Mouse (Mus musculus): ENCODE data around the gene Npb. TPM values are rescaled to one million over a fixed set of nuclear protein-coding genes. Genes with fewer than 3 reads are reported as not detected.
A peak's percentile ranks its signal among the peaks of the same experiment; 100 is the strongest.
"Not testable (repeated sequence)": the region's sequence is repeated elsewhere in the genome, so short reads cannot be mapped to it uniquely, and the experiment has no call there.

Gene Npb
- total RNA-seq, 4 experiments from 2014 or later: 1.1 to 1.8 TPM; not detected in 2

DNA sequence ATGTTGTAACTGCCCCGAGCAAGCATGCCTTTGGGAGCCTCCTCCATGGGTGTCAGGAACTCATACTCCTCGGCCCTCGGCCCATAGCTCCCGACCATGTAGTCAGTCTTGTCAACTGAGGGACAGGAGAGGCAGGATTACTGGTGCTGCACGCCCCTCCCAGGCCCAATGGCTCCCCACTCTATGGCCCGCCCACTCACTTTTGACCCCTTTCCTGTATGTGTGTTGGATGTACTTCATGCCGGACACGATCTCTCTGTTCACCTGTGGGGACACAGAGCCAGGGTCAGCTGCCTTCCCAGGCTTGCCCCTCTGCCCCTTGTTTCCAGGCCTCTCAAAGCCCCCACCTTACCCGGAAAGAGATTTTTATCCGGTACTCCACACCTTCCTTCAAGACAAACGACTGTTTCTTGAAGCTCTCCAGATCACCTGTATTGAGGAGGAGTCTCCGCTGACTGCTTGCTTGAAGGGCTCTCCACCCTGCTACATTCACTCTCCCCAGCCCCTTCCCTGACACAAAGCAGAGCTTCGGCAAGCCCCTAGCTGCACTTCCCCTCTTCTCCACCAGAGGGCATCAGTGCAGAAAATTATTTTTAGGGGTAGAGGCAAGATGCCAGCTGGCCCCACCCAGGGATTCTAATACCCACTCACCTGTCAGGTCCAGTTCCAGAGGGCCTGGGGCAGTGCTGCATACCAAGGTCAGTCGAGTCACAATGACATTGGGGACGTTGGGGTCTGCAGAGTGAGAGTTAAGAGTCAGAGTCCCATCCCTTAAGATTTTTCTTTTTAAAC is 28.8 kb upstream of the Npb start:
- no peak for DNase-seq (ENCODE audit: low spot score in 2 of 2)

DNA sequence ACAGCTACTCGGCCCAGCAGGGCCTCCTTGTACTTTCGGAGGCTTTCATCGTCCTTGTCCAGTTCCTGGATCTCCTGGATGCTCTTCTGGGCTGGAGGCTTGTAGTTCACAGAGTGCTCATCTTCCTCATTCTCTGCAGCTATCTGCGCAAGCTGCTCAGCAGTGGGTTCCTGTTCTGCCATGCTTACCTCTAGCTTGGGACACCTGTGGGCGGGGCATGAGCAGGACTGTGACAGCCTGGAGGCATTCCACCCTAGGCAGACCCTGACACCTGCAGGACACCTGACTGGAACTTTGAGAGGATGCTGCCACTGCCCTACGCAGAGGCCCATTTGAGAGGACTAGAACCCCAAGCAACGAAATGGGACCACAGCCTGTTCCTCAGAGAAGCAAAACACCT is 28.1 kb upstream of the Npb start:
- no peak for DNase-seq (ENCODE audit: low spot score in 2 of 2)

DNA sequence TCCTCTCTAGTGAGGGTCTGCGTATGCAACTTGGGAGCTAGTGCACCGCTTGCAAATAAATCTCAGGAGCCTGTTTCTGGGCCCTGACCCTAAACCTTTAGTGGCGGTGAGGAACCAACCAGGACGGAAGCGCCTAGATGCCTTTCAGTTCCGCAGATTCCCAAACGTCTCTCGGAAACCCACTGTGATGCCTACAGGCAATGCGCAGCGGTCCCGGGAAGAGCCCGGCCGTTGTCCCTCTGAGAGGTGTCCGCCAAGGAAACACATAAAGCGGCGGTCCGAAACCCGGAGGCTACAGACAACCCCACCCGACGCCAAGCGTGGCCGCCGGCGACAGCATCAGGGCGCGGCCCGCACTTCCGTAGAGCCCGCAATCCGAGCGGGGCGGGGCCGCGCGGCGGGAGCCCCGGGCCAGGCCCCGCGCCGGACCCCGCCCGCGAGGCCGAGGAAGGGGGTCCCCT is 27.4 kb upstream of the Npb start:
- no peak for DNase-seq (ENCODE audit: low spot score in 2 of 2)

- DNase-seq (ENCODE audit: low spot score in 2 of 2): peak; percentile 80 to 88
Observed at GRCm38 (mm10) chr11:120581490-120582267, 26.6 kb upstream of the Npb start, which contains the start of gene Arhgdia. Arhgdia (minus strand) TSS chr11:120581624.

DNA sequence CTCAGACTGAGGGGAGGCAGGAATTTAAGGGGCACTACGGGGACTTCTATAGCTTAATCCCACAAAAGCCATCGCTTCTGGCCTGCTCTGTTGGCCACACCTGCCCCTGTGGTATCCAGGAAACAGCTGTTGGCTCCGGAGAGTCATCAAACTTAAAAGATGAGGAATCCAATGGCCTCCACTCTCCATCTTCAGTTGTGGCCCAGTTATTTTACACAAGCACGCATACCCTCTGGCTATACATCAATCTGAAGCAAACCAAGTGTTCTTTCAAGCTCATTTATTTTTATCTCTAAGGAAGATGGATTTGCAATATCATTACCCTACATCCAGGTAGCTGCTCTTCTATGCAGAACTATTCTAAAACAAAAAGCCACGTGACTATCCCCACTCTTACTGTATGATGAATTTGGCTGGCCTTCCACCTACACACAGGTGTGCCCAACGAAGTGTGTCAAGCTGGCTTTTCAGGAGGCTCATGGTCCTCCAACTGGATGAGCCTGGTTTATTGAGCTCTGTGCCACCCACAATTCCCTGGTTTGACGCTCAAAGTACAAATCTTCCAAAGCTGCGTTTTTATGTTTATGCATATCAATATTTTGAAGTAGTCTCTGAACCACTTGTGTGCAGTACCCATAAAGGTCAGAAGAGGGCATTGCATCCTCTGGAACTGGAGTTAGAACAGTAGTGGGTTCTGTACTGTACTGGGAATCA is 25.9 kb upstream of the Npb start:
- DNase-seq (ENCODE audit: low spot score in 2 of 2): no peak

DNA sequence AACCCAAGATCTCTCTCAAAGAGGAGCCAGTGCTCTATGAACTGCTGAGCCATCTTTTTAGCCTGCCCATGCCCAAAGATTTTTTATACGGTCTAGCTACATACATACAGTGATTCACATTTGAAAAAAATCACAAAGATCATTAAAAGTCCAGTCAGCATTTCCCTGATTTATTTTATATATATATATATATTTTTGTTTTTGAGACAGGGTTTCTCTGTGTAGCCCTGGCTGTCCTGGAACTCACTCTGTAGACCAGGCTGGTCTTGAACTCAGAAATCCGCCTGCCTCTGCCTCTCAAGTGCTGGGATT is 25.3 kb upstream of the Npb start:
- DNase-seq (ENCODE audit: low spot score in 2 of 2): not testable (repeated sequence)

DNA sequence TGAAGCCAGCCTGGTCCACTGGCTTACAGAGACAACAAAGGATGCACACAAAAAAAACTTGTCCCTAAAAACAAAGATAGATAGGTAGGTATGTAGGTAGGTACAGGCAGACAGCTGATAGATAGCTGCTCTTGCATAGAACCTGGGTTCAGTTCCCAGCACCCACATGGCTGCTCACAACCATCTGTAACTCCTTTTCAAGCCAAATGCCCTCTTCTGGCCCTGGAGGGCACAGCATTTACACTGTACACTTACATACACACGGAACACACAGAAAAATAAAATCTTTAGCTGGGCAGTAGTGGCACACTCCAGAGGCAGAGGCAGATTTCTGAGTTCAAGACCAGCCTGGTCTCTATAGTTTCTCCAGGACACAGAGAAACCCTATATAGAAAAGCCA is 24.3 kb upstream of the Npb start:
- DNase-seq (ENCODE audit: low spot score in 2 of 2): no peak

- DNase-seq (ENCODE audit: low spot score in 2 of 2): no peak
Observed at GRCm38 (mm10) chr11:120588531-120588930, 19.7 kb upstream of the Npb start.

DNA sequence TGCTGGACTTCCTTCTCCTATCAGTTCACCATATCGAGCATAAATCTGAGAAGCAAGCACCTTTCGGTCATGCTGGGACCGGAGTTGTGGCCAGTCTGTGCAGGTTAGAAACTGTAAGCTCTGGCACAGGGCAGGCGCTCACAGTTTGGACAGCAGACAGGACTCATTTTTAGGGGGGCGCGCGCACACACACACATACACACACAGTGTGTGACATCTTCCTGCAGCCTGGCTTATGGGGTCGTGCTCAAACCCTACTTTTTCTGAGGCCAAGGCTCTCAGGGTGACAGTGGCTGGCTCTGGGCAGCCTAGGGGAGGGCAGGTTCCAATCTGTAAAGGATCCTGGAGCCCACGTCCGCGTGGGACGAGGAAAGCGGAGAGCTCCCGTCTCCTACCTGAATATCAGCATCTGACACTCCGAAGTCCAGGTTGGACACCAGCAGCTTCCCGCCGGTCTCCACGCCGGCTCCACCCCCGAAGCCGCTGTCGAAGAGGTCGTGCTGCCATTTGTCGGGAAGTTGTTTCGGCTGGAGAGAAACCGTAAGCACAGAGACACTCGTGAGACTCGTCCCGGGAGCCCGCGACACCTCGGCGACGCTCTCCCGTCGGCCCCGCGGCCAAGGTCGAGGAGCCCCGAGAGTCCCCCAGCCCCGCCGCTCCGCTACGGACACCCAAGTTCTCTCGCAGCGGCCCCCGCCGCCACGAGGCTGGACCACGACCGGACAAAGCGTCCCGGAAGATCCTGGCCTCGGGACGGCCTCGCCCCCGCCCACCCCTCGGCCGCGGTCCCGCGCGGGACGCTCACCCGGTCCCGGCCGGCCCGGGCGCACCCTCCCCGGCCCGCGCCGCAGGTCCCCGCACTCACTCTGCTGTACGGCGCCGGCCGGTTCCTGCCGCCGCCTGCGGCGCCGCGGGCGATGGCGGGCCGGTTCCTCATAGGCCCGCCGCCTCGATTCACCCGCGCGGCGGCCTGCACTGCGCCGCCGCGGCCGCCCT is 10.7 kb upstream of the Npb start:
- no peak for DNase-seq (ENCODE audit: low spot score in 2 of 2)

DNA sequence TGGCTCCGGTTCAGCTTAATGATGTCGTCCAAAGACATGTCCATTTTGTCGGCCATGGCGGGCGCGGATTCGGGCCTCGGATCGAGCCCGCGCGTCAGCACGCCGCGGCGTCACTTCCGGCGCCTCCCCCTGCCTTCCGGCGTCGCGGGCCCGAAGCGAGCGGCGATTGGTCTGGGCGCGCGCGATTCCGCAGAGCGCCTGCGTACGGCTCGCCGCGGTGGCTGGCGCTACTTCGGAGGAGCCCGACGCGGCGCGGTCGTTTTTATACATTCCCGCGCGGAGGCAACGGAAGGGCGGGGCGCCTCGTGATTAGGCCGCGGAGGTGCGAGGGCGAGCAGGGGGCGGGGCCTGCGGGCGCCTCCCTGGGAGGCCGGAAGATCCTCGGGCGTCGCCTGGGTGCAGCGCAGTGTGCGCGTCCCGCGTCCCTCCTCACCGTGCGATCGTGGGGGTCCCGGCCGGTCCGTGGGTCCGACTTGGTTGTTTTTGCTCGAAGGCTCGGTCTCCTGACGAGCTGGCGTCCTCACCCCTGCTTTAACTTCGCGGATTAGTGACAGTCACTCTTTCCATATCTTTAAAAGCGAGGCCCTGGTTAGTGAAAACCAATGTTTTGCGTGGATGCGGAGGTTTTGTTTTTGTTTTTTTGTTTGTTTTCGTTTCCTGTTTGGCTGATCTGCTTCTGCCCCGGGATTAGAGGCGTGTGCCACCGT is 9.8 kb upstream of the Npb start, which contains the start of the genes Alyref and Anapc11:
Gene Alyref, minus strand, starts transcription at position 83 of the 707 bp plus-strand sequence.
Gene Anapc11, plus strand, starts transcription at position 139 of the 707 bp plus-strand sequence.
- peak; percentile 83 to 89 for DNase-seq (ENCODE audit: low spot score in 2 of 2)

DNA sequence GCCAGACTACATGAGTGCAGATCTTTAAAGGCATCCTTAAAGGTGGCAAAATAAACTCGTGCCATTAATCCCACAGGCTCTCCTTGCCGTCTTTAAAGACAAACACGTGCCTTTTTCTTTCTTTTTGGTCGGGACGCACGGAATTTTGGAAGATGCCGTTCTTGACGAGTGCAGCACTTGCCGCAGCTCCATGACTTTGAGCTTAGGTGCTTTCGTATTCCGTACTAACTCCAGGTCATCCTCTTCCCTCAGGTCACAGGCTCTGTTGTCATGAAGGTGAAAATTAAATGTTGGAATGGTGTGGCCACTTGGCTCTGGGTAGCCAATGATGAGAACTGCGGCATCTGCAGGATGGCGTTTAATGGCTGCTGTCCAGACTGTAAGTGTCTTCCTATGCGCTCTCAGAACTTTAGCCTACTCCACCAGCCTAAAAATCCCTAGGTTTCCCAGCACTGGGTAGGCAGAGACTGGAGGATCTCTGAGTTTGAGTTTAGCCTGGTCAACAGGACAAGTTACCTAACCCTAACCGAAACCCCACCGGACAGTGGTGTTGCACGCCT is 9.2 kb upstream of the Npb start:
- no peak for DNase-seq (ENCODE audit: low spot score in 2 of 2)

DNA sequence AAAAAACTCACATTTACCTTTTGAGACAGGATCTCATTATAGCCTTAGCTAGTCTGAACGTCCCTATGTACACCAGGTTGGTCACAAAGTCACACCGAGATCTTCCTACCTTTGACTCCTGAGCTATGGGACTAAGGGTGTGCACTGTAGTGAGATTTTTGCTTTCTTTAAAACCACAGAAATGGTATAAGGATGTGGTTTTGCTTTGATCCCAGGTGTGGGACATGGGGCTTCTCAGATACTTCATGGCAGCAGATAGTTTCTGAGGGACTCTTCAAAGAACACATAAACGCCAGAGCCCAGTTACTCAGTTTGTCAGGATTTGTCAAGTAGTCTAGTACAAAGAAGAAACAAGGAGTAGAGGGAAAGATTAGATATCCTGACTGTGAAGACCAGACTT is 7.6 kb upstream of the Npb start:
- DNase-seq (ENCODE audit: low spot score in 2 of 2): no peak

DNA sequence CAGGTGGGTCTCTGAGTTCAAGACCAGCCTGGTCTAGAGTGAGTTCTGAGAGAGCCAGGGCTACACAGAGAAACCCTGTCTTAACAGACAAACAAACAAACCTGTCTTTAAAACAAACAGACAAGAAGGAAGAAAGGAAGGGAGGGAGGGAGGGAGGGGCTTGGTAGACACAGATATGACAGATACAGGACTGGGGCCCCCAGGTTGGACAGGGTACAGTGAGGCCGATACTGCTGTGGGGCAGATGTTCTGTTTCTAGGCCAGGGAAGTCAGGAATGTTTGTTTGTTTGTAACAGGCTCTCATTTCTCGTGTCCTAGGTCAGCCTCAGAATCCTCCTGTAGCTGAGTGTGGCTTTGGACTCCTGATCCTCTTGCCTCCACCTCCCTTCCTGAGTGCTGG is 4.7 kb upstream of the Npb start:
- no peak for DNase-seq (ENCODE audit: low spot score in 2 of 2)

DNA sequence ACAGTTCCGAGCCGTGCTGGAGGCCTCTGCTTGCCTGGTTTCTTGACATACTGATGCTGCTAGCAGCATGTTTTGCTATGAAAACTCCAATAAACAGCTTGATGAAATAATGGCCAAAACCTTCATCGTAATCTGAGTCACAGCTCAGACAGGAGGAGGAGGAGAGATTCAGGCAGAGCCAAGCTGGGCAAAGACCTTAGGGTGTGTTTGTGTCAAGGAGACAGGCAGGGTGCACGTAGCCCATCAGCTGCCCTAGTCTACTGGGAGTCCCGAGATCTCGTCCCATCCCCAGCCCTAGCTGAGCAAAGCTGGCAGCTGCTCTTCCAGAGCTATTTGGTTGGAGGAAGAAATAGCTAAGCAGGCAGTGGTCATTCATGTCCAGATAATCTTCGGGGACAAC is 2.6 kb upstream of the Npb start:
- no peak for DNase-seq (ENCODE audit: low spot score in 2 of 2)

DNA sequence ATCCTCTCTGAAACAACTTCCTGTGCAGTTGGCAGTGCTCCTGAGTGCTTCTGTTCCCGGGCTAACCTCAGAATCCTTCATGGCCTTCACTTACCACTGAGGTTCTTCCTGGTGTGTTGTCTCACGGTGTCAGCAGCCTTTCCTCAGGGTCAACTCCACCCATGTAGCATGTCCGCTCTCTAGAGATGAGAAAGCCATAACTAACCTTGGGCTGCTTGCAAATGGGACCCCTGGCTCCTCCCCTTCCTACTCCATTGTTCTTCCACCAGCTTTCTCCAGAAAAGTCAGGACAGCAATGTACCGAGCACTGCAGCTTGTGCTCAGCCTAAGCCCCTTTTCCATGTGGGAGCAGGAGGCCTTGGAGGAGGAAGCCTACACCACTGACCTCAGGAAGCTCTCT is 1.5 kb upstream of the Npb start:
- no peak for DNase-seq (ENCODE audit: low spot score in 2 of 2)

GRCm38 (mm10) chr11:120609250-120609649 is 973 bp downstream of the Npb start:
- no peak for DNase-seq (ENCODE audit: low spot score in 2 of 2)

GRCm38 (mm10) chr11:120610477-120611046 is 2.3 kb downstream of the Npb start:
- DNase-seq (ENCODE audit: low spot score in 2 of 2): no peak

- peak in 1 of 2 experiments; percentile 42 for DNase-seq (ENCODE audit: low spot score in 2 of 2)
Observed at GRCm38 (mm10) chr11:120612763-120613162, 4.5 kb downstream of the Npb start.

GRCm38 (mm10) chr11:120613481-120613972 is 5.2 kb downstream of the Npb start:
- DNase-seq (ENCODE audit: low spot score in 2 of 2): no peak

Measured in left cerebral cortex, adult 8-10 months (tissue).